Comparison of ENCODE assay signal across 28 mouse cellular contexts in genomic region chr12:45977691-45978414, GRCm38 (mm10).
DNase-seq lines count a peak whose midpoint lies in the region; ATAC-seq and TF ChIP-seq lines count a peak whose summit lies in the region.
"Had no signal": no experiment of that assay in that cellular context is flagged by ENCODE, and none has a peak within 500 bp of the region (broad histone marks: within the 10 kb centered on the region; RNA-seq: fewer than 3 reads in every experiment).

No protein-coding gene starts in this region.

- H3K9ac ChIP-seq in intestine, embryonic 14.5 days (ENCODE audit: low read length), result no peak overlapping the region
- no peak overlapping the region for H3K9ac ChIP-seq in intestine, postnatal 0 days (ENCODE audit: low read depth, low read length)
- no peak overlapping the region for H3K9ac ChIP-seq in midbrain, embryonic 14.5 days (replicated peaks; ENCODE audit: low read length)
- H3K9ac ChIP-seq in intestine, embryonic 16.5 days (ENCODE audit: low read depth, low read length), result no peak overlapping the region
- H3K9ac ChIP-seq: embryonic facial prominence, embryonic 15.5 days; forebrain, postnatal 0 days; heart, embryonic 13.5 days; hindbrain, embryonic 14.5 days had no signal

- H3K4me3 ChIP-seq in intestine, embryonic 14.5 days (ENCODE audit: low read depth, low read length), result no peak overlapping the region
- no peak overlapping the region for H3K4me3 ChIP-seq in intestine, postnatal 0 days (ENCODE audit: low read depth, low read length)
- H3K4me3 ChIP-seq in midbrain, embryonic 14.5 days (replicated peaks; ENCODE audit: low read depth, low read length), result no peak overlapping the region
- H3K4me3 ChIP-seq in midbrain, embryonic 10.5 days, result no peak overlapping the region
- no peak overlapping the region for H3K4me3 ChIP-seq in intestine, embryonic 16.5 days (ENCODE audit: low read length)
- H3K4me3 ChIP-seq: embryonic facial prominence, embryonic 15.5 days; heart, adult 2 months; heart, embryonic 10.5 days; heart, embryonic 13.5 days had no signal

- peak; percentile 83 for ATAC-seq in intestine, embryonic 14.5 days (replicated peaks; ENCODE audit: low FRiP score, low TSS enrichment, low read depth)
- no peak for ATAC-seq in intestine, postnatal 0 days
- ATAC-seq in midbrain, embryonic 14.5 days (ENCODE audit: low FRiP score, low TSS enrichment), result no peak
- ATAC-seq in intestine, embryonic 16.5 days, result peak; percentile 91
- ATAC-seq: activated CD4-positive, CD25-positive, alpha-beta regulatory T cell, adult 4 months; CD4-positive, CD25-positive, alpha-beta regulatory T cell, adult 4 months; forebrain, embryonic 14.5 days; forebrain, postnatal 0 days; hindbrain, postnatal 0 days; inflammation-experienced regulatory T-cells, adult 6 months had no signal

- H3K27me3 ChIP-seq in intestine, embryonic 14.5 days (replicated peaks; ENCODE audit: control insufficient read depth, insufficient read depth, low read length), result no peaks in the 10 kb centered on the region
- no peaks in the 10 kb centered on the region for H3K27me3 ChIP-seq in intestine, postnatal 0 days (replicated peaks; ENCODE audit: control insufficient read depth, insufficient read depth, low read length)
- H3K27me3 ChIP-seq in midbrain, embryonic 14.5 days (ENCODE audit: control insufficient read depth, insufficient read depth, low read length), result no peaks in the 10 kb centered on the region
- no peaks in the 10 kb centered on the region for H3K27me3 ChIP-seq in midbrain, embryonic 10.5 days (ENCODE audit: low read depth, poor library complexity, severe bottlenecking)
- H3K27me3 ChIP-seq in intestine, embryonic 16.5 days (replicated peaks; ENCODE audit: control insufficient read depth, insufficient read depth, low read length), result no peaks in the 10 kb centered on the region
- H3K27me3 ChIP-seq: embryonic facial prominence, embryonic 15.5 days; heart, embryonic 13.5 days had no signal

- no peaks in the 10 kb centered on the region for H3K9me3 ChIP-seq in intestine, embryonic 14.5 days (ENCODE audit: control insufficient read depth, low read length)
- no peaks in the 10 kb centered on the region for H3K9me3 ChIP-seq in intestine, postnatal 0 days (ENCODE audit: control insufficient read depth)
- no peaks in the 10 kb centered on the region for H3K9me3 ChIP-seq in midbrain, embryonic 14.5 days (ENCODE audit: control insufficient read depth, low read length)
- no peaks in the 10 kb centered on the region for H3K9me3 ChIP-seq in midbrain, embryonic 10.5 days (replicated peaks)
- H3K9me3 ChIP-seq in intestine, embryonic 16.5 days (ENCODE audit: control insufficient read depth, low read length), result no peaks in the 10 kb centered on the region
- H3K9me3 ChIP-seq: embryonic facial prominence, embryonic 15.5 days; heart, embryonic 10.5 days; heart, embryonic 13.5 days had no signal

- no peak for TF ChIP-seq POLR2A in brain, embryonic 14.5 days (IDR thresholded peaks at IDR 0.05; ENCODE audit: borderline replicate concordance, extremely low read depth, insufficient read depth, insufficient read length, poor library complexity, severe bottlenecking)

- H3K27ac ChIP-seq in intestine, embryonic 14.5 days (ENCODE audit: low read depth), result no peak overlapping the region
- H3K27ac ChIP-seq in intestine, postnatal 0 days (ENCODE audit: low read depth, low read length), result no peak overlapping the region
- H3K27ac ChIP-seq in midbrain, embryonic 14.5 days (replicated peaks; ENCODE audit: low read depth, low read length), result 0 out of 2 replicates have a peak overlapping the region, but pooled peaks have one; percentile 5
- no peak overlapping the region for H3K27ac ChIP-seq in midbrain, embryonic 10.5 days (replicated peaks)
- no peak overlapping the region for H3K27ac ChIP-seq in intestine, embryonic 16.5 days (ENCODE audit: low read length)
- H3K27ac ChIP-seq: embryonic facial prominence, embryonic 15.5 days; heart, adult 2 months; heart, embryonic 10.5 days; heart, embryonic 13.5 days; hindbrain, embryonic 14.5 days; hindbrain, postnatal 0 days had no signal

- no peaks in the 10 kb centered on the region for H3K4me1 ChIP-seq in intestine, embryonic 14.5 days (replicated peaks; ENCODE audit: control insufficient read depth, insufficient read depth, low read length)
- H3K4me1 ChIP-seq in intestine, postnatal 0 days (replicated peaks; ENCODE audit: control insufficient read depth, insufficient read depth, low read length), result no peaks in the 10 kb centered on the region
- no peaks in the 10 kb centered on the region for H3K4me1 ChIP-seq in midbrain, embryonic 14.5 days (ENCODE audit: control insufficient read depth, insufficient read depth, low read length)
- peaks cover 4% of the 10 kb centered on the region; the same call in 1 of the 2 replicates for H3K4me1 ChIP-seq in midbrain, embryonic 10.5 days
- H3K4me1 ChIP-seq in intestine, embryonic 16.5 days (ENCODE audit: control insufficient read depth, insufficient read depth, low read length), result no peaks in the 10 kb centered on the region
- H3K4me1 ChIP-seq: embryonic facial prominence, embryonic 15.5 days; heart, embryonic 10.5 days; heart, embryonic 13.5 days had no signal

- H3K36me3 ChIP-seq in intestine, embryonic 14.5 days (ENCODE audit: control insufficient read depth, insufficient read depth, low read length), result no peaks in the 10 kb centered on the region
- H3K36me3 ChIP-seq in intestine, postnatal 0 days (ENCODE audit: control insufficient read depth, insufficient read depth), result no peaks in the 10 kb centered on the region
- H3K36me3 ChIP-seq in midbrain, embryonic 14.5 days (ENCODE audit: control insufficient read depth, insufficient read depth, low read length), result no peaks in the 10 kb centered on the region
- no peaks in the 10 kb centered on the region for H3K36me3 ChIP-seq in midbrain, embryonic 10.5 days
- no peaks in the 10 kb centered on the region for H3K36me3 ChIP-seq in intestine, embryonic 16.5 days (ENCODE audit: control insufficient read depth, insufficient read depth, low read length)
- H3K36me3 ChIP-seq: embryonic facial prominence, embryonic 15.5 days; heart, embryonic 10.5 days; heart, embryonic 13.5 days had no signal

- DNase-seq in intestine, embryonic 14.5 days (ENCODE audit: low spot score), result no peak
- no peak for DNase-seq in midbrain, embryonic 14.5 days
- no peak for DNase-seq in midbrain, embryonic 10.5 days (ENCODE audit: low spot score)
- DNase-seq in brain, embryonic 14.5 days (ENCODE audit: low read depth), result peak; percentile 12
- no peak for DNase-seq in cerebellum, adult 9-11 months
- DNase-seq: adrenal gland, adult 8-10 months; adrenal gland, postnatal 25 days; cerebellum, adult 18-20 months; cerebellum, adult 9-10 months; cerebellum, postnatal 25 days; embryo, embryonic 11 days; forebrain, postnatal 0 days; gastrocnemius, postnatal 10 days; gastrocnemius, postnatal 36 days; heart, adult 2 months; heart, postnatal 14 days; heart, postnatal 4 days had no signal

- H3K4me2 ChIP-seq in intestine, embryonic 14.5 days (ENCODE audit: low read length), result no peak overlapping the region
- no peak overlapping the region for H3K4me2 ChIP-seq in intestine, postnatal 0 days (replicated peaks; ENCODE audit: low read depth)
- no peak overlapping the region for H3K4me2 ChIP-seq in midbrain, embryonic 14.5 days (ENCODE audit: low read length)
- no peak overlapping the region for H3K4me2 ChIP-seq in intestine, embryonic 16.5 days (ENCODE audit: low read depth, low read length)
- H3K4me2 ChIP-seq: embryonic facial prominence, embryonic 15.5 days; heart, embryonic 13.5 days; hindbrain, embryonic 14.5 days had no signal

- TF ChIP-seq CTCF in intestine, postnatal 0 days (IDR thresholded peaks at IDR 0.05; ENCODE audit: low read depth), result no peak
- no peak for TF ChIP-seq CTCF in brain, embryonic 14.5 days (IDR thresholded peaks at IDR 0.05; ENCODE audit: borderline replicate concordance, extremely low read depth, insufficient read depth, insufficient read length)

Comparison
In these comparisons a context has a peak if more than half of its experiments do, and no peak if none do; other contexts are left out.
1. ATAC-seq: peak in intestine, embryonic 14.5 days (single experiment) and intestine, embryonic 16.5 days (single experiment); none in intestine, postnatal 0 days (single experiment) and midbrain, embryonic 14.5 days (single experiment).